Mouse (Mus musculus) neural tube, embryonic 15.5 days (tissue): ENCODE results near the gene Crtc1. TPM values are rescaled to one million over a fixed set of nuclear protein-coding genes. Genes with fewer than 3 reads are reported as not detected.

Source experiments
- ATAC-seq: fragments of 200-750 bp; cut with Nextera tagmentation; 2 replicates; pipeline ENCODE4 v1.8.0; 2017; ENCODE audit warnings: mild to moderate bottlenecking, moderate TSS enrichment, moderate library complexity; ENCODE audit not compliant: low FRiP score
- H3K27ac ChIP-seq: fragments of 300-500 bp; sonication (generic); replicated peaks from 2 replicates; pipeline ENCODE4 v1.5.1; 2015; ENCODE audit warnings: mild to moderate bottlenecking, inconsistent platforms
- H3K27me3 ChIP-seq: fragments of 300-500 bp; sonication (generic); replicated peaks from 2 replicates; pipeline ENCODE4 v1.6.1; 2015; ENCODE audit warnings: inconsistent platforms
- H3K36me3 ChIP-seq: fragments of 300-500 bp; sonication (generic); 2 replicates; pipeline ENCODE4 v1.6.1; 2015; ENCODE audit warnings: inconsistent platforms
- H3K4me1 ChIP-seq: fragments of 300-500 bp; sonication (generic); 2 replicates; pipeline ENCODE4 v1.6.1; 2015; ENCODE audit warnings: inconsistent platforms
- H3K4me2 ChIP-seq: fragments of 300-500 bp; sonication (generic); 2 replicates; pipeline ENCODE4 v1.6.1; 2015; ENCODE audit warnings: inconsistent platforms, mild to moderate bottlenecking, moderate library complexity
- H3K4me3 ChIP-seq: fragments of 300-500 bp; sonication (generic); replicated peaks from 2 replicates; pipeline ENCODE4 v1.5.1; 2015; ENCODE audit warnings: mild to moderate bottlenecking, inconsistent platforms
- H3K9ac ChIP-seq: fragments of 300-500 bp; sonication (generic); replicated peaks from 2 replicates; pipeline ENCODE4 v1.6.1; 2015; ENCODE audit warnings: mild to moderate bottlenecking, inconsistent platforms
- H3K9me3 ChIP-seq: fragments of 300-500 bp; sonication (generic); replicated peaks from 2 replicates; pipeline ENCODE4 v1.6.1; 2016; ENCODE audit warnings: inconsistent platforms
- WGBS: fragments of 180-500 bp; shearing (Covaris S2); methylation state at CpG from one replicate; pipeline ENCODE4 v1.1.7; 2015; ENCODE audit warnings: mixed read lengths; 5-methylcytosine and 5-hydroxymethylcytosine counted together
- polyA plus RNA-seq: library from polyadenylated mRNA; unstranded; fragments of >200 nt; fragmentation: Nextera tagmentation; extraction: Ambion mirVana; gene quantifications from 2 replicates; pipeline ENCODE4 v1.2.1, GENCODE M21; 2015

Gene Crtc1
- polyA plus RNA-seq, 1 experiment from 2014 or later: 45.6 TPM

GRCm38 (mm10) chr8:70419879-70420643 lies 19.3 kb downstream of the Crtc1 start:
- Histone ChIP-seq H3K4me1 (peaks cover 39% of the 10 kb centered on the region), H3K27ac (no peak overlapping the region), H3K9ac (no peak overlapping the region), H3K4me3 (no peak overlapping the region), H3K4me2 (no peak overlapping the region), H3K9me3 (no peaks in the 10 kb centered on the region), H3K27me3 (no peaks in the 10 kb centered on the region), H3K36me3 (no peaks in the 10 kb centered on the region)
- no peak for ATAC-seq
- 89% methylated on average over 11 of the region's 11 CpGs for WGBS

- H3K9ac ChIP-seq: no peak overlapping the region
- no peak overlapping the region for H3K27ac ChIP-seq
- peaks cover 39% of the 10 kb centered on the region for H3K4me1 ChIP-seq
- H3K9me3 ChIP-seq: no peaks in the 10 kb centered on the region
- H3K27me3 ChIP-seq: no peaks in the 10 kb centered on the region
- no peak overlapping the region for H3K4me3 ChIP-seq
- H3K36me3 ChIP-seq: no peaks in the 10 kb centered on the region
- ATAC-seq: no peak
- WGBS: 57% methylated on average over 14 of the region's 14 CpGs
- H3K4me2 ChIP-seq: no peak overlapping the region
Observed at GRCm38 (mm10) chr8:70418954-70419353, 20.4 kb downstream of the Crtc1 start.

- no peak overlapping the region for H3K27ac ChIP-seq
- peaks cover 39% of the 10 kb centered on the region for H3K4me1 ChIP-seq
Observed at GRCm38 (mm10) chr8:70417914-70418313, 21.5 kb downstream of the Crtc1 start.

GRCm38 (mm10) chr8:70416941-70417340 lies 22.4 kb downstream of the Crtc1 start:
- WGBS: 52% methylated on average over 6 of the region's 6 CpGs
- Histone ChIP-seq H3K36me3 (peaks cover 7% of the 10 kb centered on the region; the same call in 1 of the 2 replicates), H3K4me3 (no peak overlapping the region), H3K4me1 (peaks cover 39% of the 10 kb centered on the region), H3K27ac (peak overlapping the region; percentile 1; the same call in 1 of the 2 replicates), H3K4me2 (no peak overlapping the region), H3K27me3 (no peaks in the 10 kb centered on the region), H3K9ac (no peak overlapping the region), H3K9me3 (no peaks in the 10 kb centered on the region)
- ATAC-seq: no peak

More at GRCm38 (mm10) chr8:70417914-70418313, 21.5 kb downstream of the Crtc1 start:
- H3K36me3 ChIP-seq: peaks cover 6% of the 10 kb centered on the region; the same call in 1 of the 2 replicates
- 55% methylated on average over 10 of the region's 10 CpGs for WGBS
- no peak for ATAC-seq
- H3K4me2 ChIP-seq: no peak overlapping the region
- no peak overlapping the region; the same call in 1 of the 2 replicates for H3K9ac ChIP-seq
- no peaks in the 10 kb centered on the region for H3K9me3 ChIP-seq
- no peak overlapping the region for H3K4me3 ChIP-seq
- H3K27me3 ChIP-seq: no peaks in the 10 kb centered on the region

GRCm38 (mm10) chr8:70415540-70416451 lies 23.6 kb downstream of the Crtc1 start:
- peaks cover 39% of the 10 kb centered on the region for H3K4me1 ChIP-seq
- H3K9ac ChIP-seq: no peak overlapping the region
- WGBS: 56% methylated on average over 8 of the region's 8 CpGs
- H3K36me3 ChIP-seq: peaks cover 7% of the 10 kb centered on the region; the same call in 1 of the 2 replicates
- H3K9me3 ChIP-seq: no peaks in the 10 kb centered on the region
- H3K4me2 ChIP-seq: no peak overlapping the region
- peak; percentile 50 for ATAC-seq
- H3K27me3 ChIP-seq: no peaks in the 10 kb centered on the region
- no peak overlapping the region for H3K4me3 ChIP-seq
- 0 out of 2 replicates have a peak overlapping the region, but pooled peaks have one; percentile 15 for H3K27ac ChIP-seq

- Histone ChIP-seq H3K9ac (no peak overlapping the region), H3K4me2 (no peak overlapping the region), H3K27me3 (no peaks in the 10 kb centered on the region), H3K4me3 (no peak overlapping the region), H3K9me3 (no peaks in the 10 kb centered on the region), H3K36me3 (peaks cover 7% of the 10 kb centered on the region; the same call in 1 of the 2 replicates), H3K27ac (no peak overlapping the region), H3K4me1 (peaks cover 46% of the 10 kb centered on the region)
- ATAC-seq: no peak
- 97% methylated on average over 6 of the region's 6 CpGs for WGBS
Observed at GRCm38 (mm10) chr8:70414310-70414946, 25.0 kb downstream of the Crtc1 start.

GRCm38 (mm10) chr8:70410281-70410680 lies 29.1 kb downstream of the Crtc1 start:
- ATAC-seq: no peak
- H3K27me3 ChIP-seq: no peaks in the 10 kb centered on the region
- no peak overlapping the region for H3K4me3 ChIP-seq
- H3K4me1 ChIP-seq: peaks cover 34% of the 10 kb centered on the region
- peaks cover 7% of the 10 kb centered on the region; the same call in 1 of the 2 replicates for H3K36me3 ChIP-seq
- no peak overlapping the region for H3K9ac ChIP-seq
- no peaks in the 10 kb centered on the region for H3K9me3 ChIP-seq
- H3K27ac ChIP-seq: 0 out of 2 replicates have a peak overlapping the region, but pooled peaks have one; percentile 18
- no peak overlapping the region for H3K4me2 ChIP-seq
- WGBS: 95% methylated on average over 5 of the region's 5 CpGs

- 51% methylated on average over 9 of the region's 9 CpGs for WGBS
- no peak overlapping the region for H3K4me3 ChIP-seq
- ATAC-seq: peak; percentile 29; the same call in 1 of the 2 replicates
- peaks cover 12% of the 10 kb centered on the region for H3K36me3 ChIP-seq
- H3K27ac ChIP-seq: peak overlapping the region; percentile 56
- no peaks in the 10 kb centered on the region for H3K27me3 ChIP-seq
- peaks cover 34% of the 10 kb centered on the region for H3K4me1 ChIP-seq
- H3K4me2 ChIP-seq: no peak overlapping the region
- no peaks in the 10 kb centered on the region for H3K9me3 ChIP-seq
- H3K9ac ChIP-seq: no peak overlapping the region
Observed at GRCm38 (mm10) chr8:70409455-70409871, 29.9 kb downstream of the Crtc1 start.

GRCm38 (mm10) chr8:70409019-70409418 lies 30.4 kb downstream of the Crtc1 start:
- no peaks in the 10 kb centered on the region for H3K9me3 ChIP-seq
- H3K4me2 ChIP-seq: no peak overlapping the region
- no peaks in the 10 kb centered on the region for H3K27me3 ChIP-seq
- H3K4me1 ChIP-seq: peaks cover 34% of the 10 kb centered on the region
- 60% methylated on average over 10 of the region's 10 CpGs for WGBS
- H3K9ac ChIP-seq: no peak overlapping the region
- no peak overlapping the region for H3K4me3 ChIP-seq
- peak overlapping the region; percentile 56 for H3K27ac ChIP-seq
- peaks cover 16% of the 10 kb centered on the region for H3K36me3 ChIP-seq
- ATAC-seq: no peak

- Histone ChIP-seq H3K27me3 (no peaks in the 10 kb centered on the region), H3K9ac (no peak overlapping the region; the same call in 1 of the 2 replicates), H3K9me3 (no peaks in the 10 kb centered on the region), H3K4me2 (no peak overlapping the region; the same call in 1 of the 2 replicates), H3K36me3 (peaks cover 16% of the 10 kb centered on the region), H3K4me1 (peaks cover 34% of the 10 kb centered on the region), H3K4me3 (no peak overlapping the region), H3K27ac (peak overlapping the region; percentile 56)
- 20% methylated on average over 6 of the region's 6 CpGs for whole genome bisulfite sequencing
- peak; percentile 51; the same call in 1 of the 2 replicates for ATAC-seq
Observed at GRCm38 (mm10) chr8:70408301-70408700, 31.1 kb downstream of the Crtc1 start.

GRCm38 (mm10) chr8:70406427-70407069 lies 32.8 kb downstream of the Crtc1 start:
- H3K36me3 ChIP-seq: peaks cover 21% of the 10 kb centered on the region
- H3K4me2 ChIP-seq: no peak overlapping the region
- H3K4me1 ChIP-seq: peaks cover 34% of the 10 kb centered on the region
- H3K9me3 ChIP-seq: no peaks in the 10 kb centered on the region
- ATAC-seq: no peak
- H3K27me3 ChIP-seq: no peaks in the 10 kb centered on the region
- 85% methylated on average over 11 of the region's 11 CpGs for WGBS
- H3K4me3 ChIP-seq: no peak overlapping the region
- H3K27ac ChIP-seq: no peak overlapping the region
- no peak overlapping the region for H3K9ac ChIP-seq
